Mouse (Mus musculus): ENCODE data around the gene Phf14.

DNA sequence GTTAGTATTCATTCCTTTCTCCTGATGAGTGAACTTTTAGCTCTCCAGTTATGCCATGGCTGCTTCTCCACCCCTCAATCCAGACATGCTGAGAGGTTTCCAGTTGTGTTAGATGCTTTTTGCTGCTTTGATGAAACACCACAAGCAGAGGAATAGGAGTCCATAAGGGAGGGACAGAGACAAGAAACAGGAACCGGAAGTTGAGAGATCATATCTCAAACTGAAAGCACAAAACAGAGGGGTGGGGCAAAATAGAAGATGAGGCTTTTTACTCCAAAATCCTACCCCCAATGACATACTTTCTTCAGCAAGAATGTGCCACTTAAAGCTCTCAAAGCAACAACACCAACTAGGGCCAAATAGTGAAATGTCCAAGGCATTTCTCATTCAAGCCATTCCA lies 188.1 kb downstream of the Phf14 start:
- TF ChIP-seq POLR2A (IDR thresholded peaks at IDR 0.05; ENCODE audit: control insufficient read depth, extremely low read depth, insufficient read depth, low read length, poor library complexity) (no peak), CTCF (IDR thresholded peaks at IDR 0.05; ENCODE audit: borderline replicate concordance, control insufficient read depth, extremely low read depth, insufficient read depth, low read length, poor library complexity) (no peak)

Data from thymus, adult 2 months (tissue).